Mouse (Mus musculus) embryo, embryonic 11 days (tissue): ENCODE results near the gene 5530401A14Rik.

Experiments
- DNase-seq: peaks from one replicate; pipeline ENCODE4 v3.0.0-alpha.2; 2015

The 5530401A14Rik gene

GRCm38 (mm10) chr11:81940988-81941387, 80.5 kb downstream of the 5530401A14Rik start:
- peak; percentile 39 for DNase-seq

GRCm38 (mm10) chr11:81942167-81942566, 81.7 kb downstream of the 5530401A14Rik start:
- no peak for DNase-seq
